Mouse (Mus musculus) ES-E14 (cell line): ENCODE measurements around the gene D930020B18Rik. TPM values are rescaled to one million over a fixed set of nuclear protein-coding genes. Genes with fewer than 3 reads are reported as not detected.

Experiments
- DNase-seq: peaks from one replicate; pipeline ENCODE4 v3.0.0-alpha.2; 2013; ENCODE audit warnings: low read depth, low spot score
- H3K27ac ChIP-seq: 2 replicates; pipeline ENCODE4 v1.5.1; 2012; ENCODE audit warnings: low read depth, mild to moderate bottlenecking, low read length, moderate library complexity, mixed read lengths; ENCODE audit not compliant: poor library complexity, insufficient read depth, severe bottlenecking
- H3K36me3 ChIP-seq: 2 replicates; pipeline ENCODE4 v1.6.1; 2012; ENCODE audit warnings: mild to moderate bottlenecking, low read length, moderate library complexity, mixed read lengths; ENCODE audit not compliant: control insufficient read depth, poor library complexity, insufficient read depth, severe bottlenecking
- H3K4me1 ChIP-seq, 2 experiments: fragments of 150-350 bp in 1 of 2; sonication (generic) in 1 of 2; 2 replicates each; pipeline ENCODE4 v1.6.1; 2012; ENCODE audit warnings: low read length in 2 of 2, mild to moderate bottlenecking in 1 of 2, mixed read lengths in 1 of 2; ENCODE audit not compliant: control insufficient read depth in 2 of 2, insufficient read depth in 2 of 2, poor library complexity in 1 of 2
- H3K4me3 ChIP-seq, 2 experiments: fragments of 150-350 bp in 1 of 2; sonication (generic) in 1 of 2; 2 replicates each; pipeline ENCODE4 v1.5.1; 2012; ENCODE audit warnings: low read length in 2 of 2, low read depth in 1 of 2, mild to moderate bottlenecking in 1 of 2, mixed read lengths in 1 of 2; ENCODE audit not compliant: insufficient read depth in 1 of 2, poor library complexity in 1 of 2, severe bottlenecking in 1 of 2
- H3K9ac ChIP-seq: 2 replicates; pipeline ENCODE4 v1.6.1; 2012; ENCODE audit warnings: low read depth, mild to moderate bottlenecking, low read length, mixed read lengths; ENCODE audit not compliant: poor library complexity, insufficient read depth, severe bottlenecking
- H3K9me3 ChIP-seq: fragments of 150-350 bp; sonication (generic); 2 replicates; pipeline ENCODE4 v1.6.1; 2012; ENCODE audit warnings: low read depth, mild to moderate bottlenecking, low read length; ENCODE audit not compliant: control insufficient read depth, insufficient read depth
- CHD2 ChIP-seq: IDR thresholded peaks from 2 replicates; pipeline ENCODE4 v1.6.1; 2014; ENCODE audit warnings: mild to moderate bottlenecking, low read depth, low read length, inconsistent platforms
- HCFC1 ChIP-seq: IDR thresholded peaks from 2 replicates; pipeline ENCODE4 v1.6.1; 2012; ENCODE audit warnings: low read length, inconsistent platforms, borderline replicate concordance; ENCODE audit not compliant: insufficient read depth
- MAFK ChIP-seq: IDR thresholded peaks from 2 replicates; pipeline ENCODE4 v1.6.1; 2014; ENCODE audit warnings: mild to moderate bottlenecking, low read depth, low read length, inconsistent platforms; ENCODE audit not compliant: insufficient read depth
- ZC3H11A ChIP-seq: IDR thresholded peaks from 2 replicates; pipeline ENCODE4 v1.6.1; 2012; ENCODE audit warnings: low read depth, mild to moderate bottlenecking, inconsistent platforms, low read length, borderline replicate concordance
- ZNF384 ChIP-seq: IDR thresholded peaks from 2 replicates; pipeline ENCODE4 v1.6.1; 2012; ENCODE audit warnings: low read depth, low read length, inconsistent platforms
- in situ Hi-C, 2 experiments: fragments of 600-800 bp; cut with MboI; formaldehyde crosslinking; loops; one replicate each; pipeline ENCODE4 v1.15.1; 2025; ENCODE audit warnings: low sequenced_read_pairs in 2 of 2, inconsistent platforms in 1 of 2; ENCODE audit not compliant: unreplicated experiment in 2 of 2
- total RNA-seq: library from RNA; depleted of rRNA; stranded (reverse); fragments of 300-350 nt; gene quantifications from 2 replicates; pipeline ENCODE4 v1.2.3, GENCODE M21; 2012

Gene D930020B18Rik
- total RNA-seq, 1 experiment = 0.13 TPM

GRCm38 (mm10) chr10:121704871-121705270 is 63.5 kb downstream of the D930020B18Rik start:
- Histone ChIP-seq H3K27ac (no peak overlapping the region), H3K4me3 (no peak overlapping the region), H3K4me1 (no peaks in the 10 kb centered on the region), H3K9ac (no peak overlapping the region), H3K36me3 (no peaks in the 10 kb centered on the region), H3K9me3 (no peaks in the 10 kb centered on the region)
- in situ Hi-C loops = loop anchor here in 1 of 2 experiments (5.0 kb wide), 1 partner anchor 337 kb away; no protein-coding TSS in a partner anchor
- TF ChIP-seq MAFK = no peak
- TF ChIP-seq ZC3H11A = no peak
- no peak for DNase-seq

- no peak overlapping the region for H3K9ac ChIP-seq
- TF ChIP-seq CHD2 = no peak
- TF ChIP-seq HCFC1 = no peak
- TF ChIP-seq ZC3H11A = no peak
- TF ChIP-seq MAFK = no peak
- TF ChIP-seq ZNF384 = no peak
- in situ Hi-C loops = no loop called here
These were observed 64.2 kb downstream of the D930020B18Rik start for GRCm38 (mm10) chr10:121705399-121706163.

GRCm38 (mm10) chr10:121716862-121717261 is 75.5 kb downstream of the D930020B18Rik start:
- Histone ChIP-seq H3K4me1 (peaks cover 0 to 2% of the 10 kb centered on the region in 2 experiments; a peak in 1 of 4 replicates), H3K9me3 (no peaks in the 10 kb centered on the region), H3K27ac (no peak overlapping the region), H3K36me3 (no peaks in the 10 kb centered on the region; the same call in 1 of the 2 replicates), H3K9ac (no peak overlapping the region), H3K4me3 (no peak overlapping the region)
- TF ChIP-seq MAFK (no peak), ZC3H11A (no peak)
- in situ Hi-C loops = no loop called here
- DNase-seq = no peak

More at GRCm38 (mm10) chr10:121705399-121706163, 64.2 kb downstream of the D930020B18Rik start:
- Histone ChIP-seq H3K27ac (no peak overlapping the region), H3K36me3 (no peaks in the 10 kb centered on the region), H3K4me1 (no peaks in the 10 kb centered on the region), H3K9me3 (no peaks in the 10 kb centered on the region), H3K4me3 (no peak overlapping the region)
- no peak for DNase-seq

- no peak overlapping the region for H3K4me3 ChIP-seq
- no peak overlapping the region for H3K27ac ChIP-seq
- H3K9ac ChIP-seq = 0 out of 2 replicates have a peak overlapping the region, but pooled peaks have one; percentile 2
- peaks cover 0 to 2% of the 10 kb centered on the region in 2 experiments; a peak in 1 of 4 replicates for H3K4me1 ChIP-seq
- in situ Hi-C loops = no loop called here
- H3K36me3 ChIP-seq = no peaks in the 10 kb centered on the region; the same call in 1 of the 2 replicates
- TF ChIP-seq ZC3H11A (no peak), MAFK (no peak), CHD2 (no peak), HCFC1 (no peak), ZNF384 (no peak)
- H3K9me3 ChIP-seq = no peaks in the 10 kb centered on the region
- DNase-seq = no peak
These were observed 77.7 kb downstream of the D930020B18Rik start for GRCm38 (mm10) chr10:121718896-121719585.
